Mouse (Mus musculus) ovary, adult 18-20 months (tissue): Measurements from ENCODE around the gene Adam6b.
"Not testable (repeated sequence)": the region's sequence is repeated elsewhere in the genome, so short reads cannot be mapped to it uniquely, and the experiment has no call there.

ENCODE experiments used
- DNase-seq: peaks from one replicate; pipeline ENCODE4 v3.0.0; 2022; ENCODE audit warnings: low spot score, mixed read lengths

Adam6b gene

DNA sequence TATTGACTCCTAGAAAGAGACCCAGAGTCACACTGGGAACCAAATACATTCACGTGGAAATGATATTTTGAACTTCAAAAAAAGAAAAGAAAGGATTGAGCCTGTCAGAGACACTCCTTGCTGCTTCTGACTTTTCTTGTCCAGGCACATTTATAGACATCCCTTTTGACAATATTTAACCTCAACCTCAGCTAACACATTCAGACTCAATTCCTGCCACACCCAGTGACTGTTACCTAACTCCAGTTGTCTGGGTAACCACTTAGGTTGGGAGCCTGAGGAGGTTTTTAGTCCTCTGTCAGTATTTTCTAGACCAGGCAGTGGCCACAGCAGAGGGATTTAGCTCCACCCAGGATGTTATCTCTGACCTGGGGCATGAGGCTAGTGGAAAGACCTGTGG lies at the start of gene Adam6b:
Gene Adam6b (plus strand): TSS at position 301 of the 400 bp plus-strand sequence.
- not testable (repeated sequence) for DNase-seq

- DNase-seq, result no peak
Measured at GRCm38 (mm10) chr12:113446061-113446460, 43.2 kb upstream of the Adam6b start.

GRCm38 (mm10) chr12:113476164-113476563 lies 13.1 kb upstream of the Adam6b start:
- DNase-seq, result no peak

DNA sequence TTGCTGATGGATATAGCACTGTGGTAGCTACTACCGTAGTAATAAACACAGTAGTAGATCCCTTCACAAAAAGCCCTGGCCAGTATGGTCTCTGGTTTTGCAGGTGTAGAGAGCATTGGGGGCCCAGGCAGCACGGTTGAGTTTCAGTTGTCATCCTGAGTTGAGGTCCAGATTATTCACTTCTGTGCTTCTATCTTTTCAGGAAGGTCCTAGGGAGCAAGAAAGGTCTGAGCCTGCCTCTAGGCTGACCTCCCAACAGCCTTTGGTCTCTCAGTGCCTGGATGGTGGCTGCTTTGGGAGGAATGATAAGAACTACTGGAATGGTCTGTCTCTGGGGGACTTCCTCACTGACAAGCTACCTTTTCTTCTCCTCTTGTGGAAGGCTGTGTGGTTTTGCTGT lies 7.2 kb upstream of the Adam6b start:
- no peak for DNase-seq

- DNase-seq, result no peak
Measured at GRCm38 (mm10) chr12:113482661-113483389, 6.5 kb upstream of the Adam6b start.

GRCm38 (mm10) chr12:113483492-113484162 lies 5.7 kb upstream of the Adam6b start:
- no peak for DNase-seq

- DNase-seq, result no peak
Measured at GRCm38 (mm10) chr12:113484971-113485485, 4.3 kb upstream of the Adam6b start.

GRCm38 (mm10) chr12:113487693-113488092 lies 1.6 kb upstream of the Adam6b start:
- peak; percentile 4 for DNase-seq

GRCm38 (mm10) chr12:113525901-113526300 lies 36.6 kb downstream of the Adam6b start:
- DNase-seq, result no peak
